Mouse (Mus musculus): ENCODE results near the gene Ccnb2.
"Not testable (repeated sequence)": the region's sequence is repeated elsewhere in the genome, so short reads cannot be mapped to it uniquely, and the experiment has no call there.

The Ccnb2 gene

GRCm38 (mm10) chr9:70421257-70422056 lies at the start of gene Ccnb2:
Gene Ccnb2 (minus strand): TSS chr9:70421547.
- peak; percentile 73 for DNase-seq

- not testable (repeated sequence) for DNase-seq
Measured at GRCm38 (mm10) chr9:70463091-70463490, 41.7 kb upstream of the Ccnb2 start.

GRCm38 (mm10) chr9:70452371-70452770 lies 31.0 kb upstream of the Ccnb2 start:
- DNase-seq: no peak

GRCm38 (mm10) chr9:70449072-70449471 lies 27.7 kb upstream of the Ccnb2 start:
- DNase-seq: no peak

DNA sequence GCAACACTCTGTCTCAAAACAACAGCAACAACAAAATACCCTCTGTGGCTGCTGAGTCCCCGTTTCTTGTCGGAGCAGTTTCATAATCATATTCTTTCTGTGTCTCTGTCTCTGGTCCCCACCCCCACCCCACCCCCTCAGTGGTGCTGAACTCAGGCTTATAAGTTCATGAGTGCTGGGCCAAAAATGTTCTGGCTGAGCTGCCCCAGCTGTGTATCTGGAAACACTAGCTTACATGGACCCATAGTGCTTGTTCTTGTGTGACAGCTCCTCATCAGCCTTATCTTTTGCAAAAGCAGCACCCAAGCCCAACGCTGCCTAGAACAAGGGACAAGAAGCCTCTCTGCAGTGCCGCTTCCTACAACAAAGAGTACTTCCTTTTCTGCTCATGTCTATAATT lies 18.6 kb upstream of the Ccnb2 start:
- DNase-seq: no peak

- no peak for DNase-seq
Measured at GRCm38 (mm10) chr9:70422661-70423060, 1.3 kb upstream of the Ccnb2 start.

GRCm38 (mm10) chr9:70416412-70416811 lies 4.9 kb downstream of the Ccnb2 start:
- no peak for DNase-seq

DNA sequence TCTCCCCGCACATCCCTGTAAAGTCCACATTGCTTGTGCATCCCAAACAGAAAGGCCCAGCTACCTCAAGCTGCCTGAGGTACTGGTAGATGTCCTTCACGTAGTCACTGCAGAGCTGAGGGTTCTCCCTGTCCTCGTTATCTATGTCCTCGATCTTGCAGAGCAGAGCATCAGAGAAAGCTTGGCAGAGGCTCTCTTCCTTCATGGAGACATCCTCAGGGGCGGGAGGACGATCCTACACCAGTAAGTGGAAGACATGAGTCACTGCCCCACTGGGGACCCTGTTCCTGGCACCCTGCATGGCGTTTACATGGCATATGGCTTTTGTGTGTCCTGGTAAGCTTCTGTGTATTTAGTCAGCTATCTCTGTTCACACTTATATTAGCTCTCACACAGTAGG lies 8.3 kb downstream of the Ccnb2 start:
- no peak for DNase-seq

GRCm38 (mm10) chr9:70410668-70411067 lies 10.7 kb downstream of the Ccnb2 start:
- no peak for DNase-seq

DNA sequence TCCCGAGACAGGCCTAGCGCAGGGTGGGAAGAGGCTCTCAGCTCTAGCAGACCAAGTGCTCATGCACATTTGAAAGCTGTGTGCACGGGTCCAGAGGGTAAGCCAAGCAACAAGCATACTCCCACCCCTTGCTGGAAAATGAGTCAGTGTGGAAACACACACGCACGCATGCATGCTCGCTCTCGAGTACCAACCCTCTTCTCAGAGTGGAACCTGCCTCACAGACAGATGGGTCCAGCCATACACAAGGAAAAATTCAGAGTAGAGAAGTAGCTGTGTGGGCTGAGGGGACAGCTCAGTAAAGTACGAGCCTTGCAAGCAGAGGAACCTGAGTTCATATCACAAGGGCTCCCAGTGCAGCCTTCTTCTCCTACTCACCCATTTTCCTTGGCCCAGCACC lies 11.6 kb downstream of the Ccnb2 start:
- no peak for DNase-seq

GRCm38 (mm10) chr9:70408791-70409190 lies 12.6 kb downstream of the Ccnb2 start:
- DNase-seq: no peak

GRCm38 (mm10) chr9:70406596-70406995 lies 14.8 kb downstream of the Ccnb2 start:
- DNase-seq: no peak

- DNase-seq: no peak
Measured at GRCm38 (mm10) chr9:70401937-70402539, 19.3 kb downstream of the Ccnb2 start.

- DNase-seq: no peak
Measured at GRCm38 (mm10) chr9:70396083-70396482, 25.3 kb downstream of the Ccnb2 start.

- DNase-seq: no peak
Measured at GRCm38 (mm10) chr9:70395617-70396016, 25.7 kb downstream of the Ccnb2 start.

GRCm38 (mm10) chr9:70392563-70392907 lies 28.8 kb downstream of the Ccnb2 start:
- DNase-seq: peak; percentile 5

DNA sequence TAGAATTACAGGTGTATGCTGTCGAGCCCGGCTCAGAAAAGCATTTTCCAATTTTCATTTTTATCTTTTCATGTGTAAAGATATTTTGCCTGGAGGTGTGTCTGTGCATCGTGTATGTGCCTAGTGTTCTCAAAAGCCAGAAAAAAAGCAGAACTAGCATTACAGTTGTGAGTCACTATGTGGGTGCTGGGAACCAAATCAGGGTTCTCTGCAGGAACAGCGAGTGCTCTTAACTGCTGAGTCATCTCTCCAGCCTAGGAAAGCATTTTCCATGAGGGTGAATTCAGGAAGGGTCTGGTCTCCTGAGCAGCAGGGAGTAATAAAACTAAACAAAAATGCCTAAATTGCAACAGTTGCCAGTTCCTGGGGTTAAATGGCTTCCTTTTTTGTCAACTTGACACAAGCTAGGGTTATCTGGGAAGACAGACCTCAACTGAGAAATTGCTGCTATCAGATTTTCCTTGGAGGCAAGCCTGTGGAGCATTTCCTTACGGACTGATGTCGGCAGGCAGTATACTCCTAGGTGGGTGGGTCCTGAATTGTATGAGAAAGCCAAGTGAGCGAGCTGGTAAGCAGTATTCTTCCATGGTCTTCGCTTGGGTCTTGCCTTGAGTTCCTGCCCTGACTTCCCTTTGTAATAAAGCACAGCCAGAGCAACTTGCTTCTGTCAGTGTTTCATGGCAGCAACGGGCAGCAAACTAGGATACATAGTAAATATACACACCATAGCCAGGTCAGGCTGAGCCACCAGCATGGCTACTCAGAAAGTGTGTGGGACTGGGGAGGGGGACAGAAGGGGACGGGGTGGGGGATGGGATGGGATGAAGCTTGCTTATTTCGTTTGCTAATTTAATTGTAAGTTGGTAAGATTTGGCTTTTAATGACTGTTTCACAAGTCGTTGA lies 29.4 kb downstream of the Ccnb2 start:
- DNase-seq: no peak

GRCm38 (mm10) chr9:70391042-70391441 lies 30.3 kb downstream of the Ccnb2 start:
- no peak for DNase-seq

GRCm38 (mm10) chr9:70389548-70389947 lies 31.8 kb downstream of the Ccnb2 start:
- DNase-seq: no peak

- no peak for DNase-seq
Measured at GRCm38 (mm10) chr9:70387410-70388119, 33.8 kb downstream of the Ccnb2 start.

GRCm38 (mm10) chr9:70384958-70385728 lies 36.2 kb downstream of the Ccnb2 start:
- no peak for DNase-seq

DNA sequence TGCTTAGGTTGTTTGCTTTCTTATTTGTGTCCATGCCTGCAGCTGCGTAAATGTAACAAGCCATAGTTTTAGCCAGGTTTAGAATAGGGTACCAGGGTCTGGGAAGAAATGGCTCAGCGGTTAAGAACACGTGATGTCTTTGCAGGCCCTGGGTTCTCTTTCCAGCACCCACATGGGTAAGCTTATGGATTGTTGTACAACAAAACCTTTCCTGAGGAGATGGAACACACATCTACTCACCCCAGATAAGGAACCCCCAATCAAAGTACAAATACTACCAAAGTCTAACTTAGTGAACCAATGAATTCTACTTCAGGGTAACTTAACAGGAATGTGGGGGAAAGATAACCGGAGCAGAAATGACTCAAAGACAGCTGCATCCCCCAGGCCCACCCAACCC lies 36.9 kb downstream of the Ccnb2 start:
- no peak for DNase-seq
